8 mouse cellular contexts compared by ENCODE assay signal in genomic region chr6:48627511-48627924, GRCm38 (mm10). TPM values are rescaled to one million over a fixed set of nuclear protein-coding genes. Genes with fewer than 3 reads are reported as not detected.
DNase-seq lines count a peak whose midpoint lies in the region; ATAC-seq and TF ChIP-seq lines count a peak whose summit lies in the region.

No protein-coding gene starts in this region.

- intact Hi-C loops in heart, postnatal 14 days (cut with DNase I): no loop called here

- TF ChIP-seq EP300 in liver, postnatal 0 days (IDR thresholded peaks at IDR 0.05; ENCODE audit: low read depth): no peak

- no peaks in the 10 kb centered on the region for H3K36me3 ChIP-seq in intestine, embryonic 14.5 days (ENCODE audit: control insufficient read depth, insufficient read depth, low read length)
- no peaks in the 10 kb centered on the region for H3K36me3 ChIP-seq in liver, postnatal 0 days (replicated peaks; ENCODE audit: insufficient read depth, low read length)

- peak overlapping the region; percentile 33 for H3K27ac ChIP-seq in cortical plate, adult 2 months (ENCODE audit: insufficient read depth, low read length)
- H3K27ac ChIP-seq in intestine, embryonic 14.5 days (ENCODE audit: low read depth): no peak overlapping the region
- no peak overlapping the region for H3K27ac ChIP-seq in liver, postnatal 0 days (ENCODE audit: low read depth)

- peaks cover 35% of the 10 kb centered on the region for H3K27me3 ChIP-seq in intestine, embryonic 14.5 days (replicated peaks; ENCODE audit: control insufficient read depth, insufficient read depth, low read length)
- H3K27me3 ChIP-seq in liver, postnatal 0 days (ENCODE audit: insufficient read depth, low read length): peaks cover 20% of the 10 kb centered on the region

- DNase-seq in heart, adult 11 months: peak; percentile 89
- no peak for DNase-seq in heart, postnatal 14 days
- DNase-seq in intestine, embryonic 14.5 days (ENCODE audit: low spot score): peak; percentile 61
- no peak for DNase-seq in liver, postnatal 0 days
- no peak for DNase-seq in thymus, postnatal 25 days
- DNase-seq in right cerebral cortex, postnatal 25 days: no peak
- no peak for DNase-seq in layer of hippocampus, adult 18-20 months (ENCODE audit: low spot score in 2 of 2)

- TF ChIP-seq CTCF in cortical plate, adult 2 months (IDR thresholded peaks at IDR 0.05; ENCODE audit: extremely low read depth, insufficient read depth, low read length): no peak
- TF ChIP-seq CTCF in liver, postnatal 0 days (IDR thresholded peaks at IDR 0.05; ENCODE audit: low read depth): no peak

- H3K4me2 ChIP-seq in intestine, embryonic 14.5 days (ENCODE audit: low read length): peak overlapping the region; percentile 88
- H3K4me2 ChIP-seq in liver, postnatal 0 days (ENCODE audit: low read depth, low read length): peak overlapping the region; percentile 79

- no peaks in the 10 kb centered on the region for H3K9me3 ChIP-seq in intestine, embryonic 14.5 days (ENCODE audit: control insufficient read depth, low read length)
- H3K9me3 ChIP-seq in liver, postnatal 0 days (ENCODE audit: low read length): no peaks in the 10 kb centered on the region

- 4% methylated on average over 7 of the region's 7 CpGs for WGBS in intestine, embryonic 14.5 days
- 5% methylated on average over 7 of the region's 7 CpGs for WGBS in liver, postnatal 0 days (ENCODE audit: insufficient replicate concordance)

- no peak for TF ChIP-seq POLR2A in cortical plate, adult 2 months (IDR thresholded peaks at IDR 0.05; ENCODE audit: extremely low read depth, insufficient read depth, low read length)

- ATAC-seq in intestine, embryonic 14.5 days (replicated peaks; ENCODE audit: low FRiP score, low TSS enrichment, low read depth): no peak
- ATAC-seq in liver, postnatal 0 days: no peak

- peak overlapping the region; percentile 52 for H3K4me3 ChIP-seq in cortical plate, adult 2 months (ENCODE audit: insufficient read depth, low read length)
- peak overlapping the region; percentile 42 for H3K4me3 ChIP-seq in intestine, embryonic 14.5 days (ENCODE audit: low read depth, low read length)
- peak overlapping the region; percentile 42 for H3K4me3 ChIP-seq in liver, postnatal 0 days (ENCODE audit: low read depth, low read length)

- H3K9ac ChIP-seq in intestine, embryonic 14.5 days (ENCODE audit: low read length): no peak overlapping the region; the same call in 1 of the 2 replicates
- peak overlapping the region; percentile 46 for H3K9ac ChIP-seq in liver, postnatal 0 days (replicated peaks)

- peaks cover 9% of the 10 kb centered on the region; the same call in 1 of the 2 replicates for H3K4me1 ChIP-seq in cortical plate, adult 2 months (ENCODE audit: control insufficient read depth, insufficient read depth, low read length)
- 0 out of 2 replicates have a peak, but pooled peaks cover 5% of the 10 kb centered on the region for H3K4me1 ChIP-seq in intestine, embryonic 14.5 days (replicated peaks; ENCODE audit: control insufficient read depth, insufficient read depth, low read length)
- peaks cover 16% of the 10 kb centered on the region for H3K4me1 ChIP-seq in liver, postnatal 0 days (ENCODE audit: insufficient read depth)

RNA-seq across cellular contexts. Expression of gene AI854703, which starts 1.0 kb away (rescaled TPM):
- total RNA-seq in heart, postnatal 14 days (2021): under 1 TPM; 0.24 to 0.67 TPM
- polyA plus RNA-seq in cortical plate, adult 2 months (2012; rRNA removed): 28.3 and 28.4 TPM in 2 replicates
- 0.70 and 1.0 TPM in 2 replicates for polyA plus RNA-seq in intestine, embryonic 14.5 days (2014; fragmentation: Nextera tagmentation; extraction: Ambion mirVana)
- 0.16 and 0.20 TPM in 2 replicates for polyA plus RNA-seq in liver, postnatal 0 days (2015; fragmentation: Nextera tagmentation; extraction: Ambion mirVana)
- 10 to 100 TPM; 13.4 to 13.6 TPM for total RNA-seq in layer of hippocampus, adult 18-20 months (2021)

RNA-seq across cellular contexts. Expression of gene Gimap8, which starts 19.5 kb away (rescaled TPM):
- total RNA-seq in heart, postnatal 14 days (2021): 10 to 100 TPM in 1 of 2 experiments, 1 to 10 TPM in 1; 8.6 to 11.0 TPM
- 1.2 and 1.9 TPM in 2 replicates for polyA plus RNA-seq in cortical plate, adult 2 months (2012; rRNA removed)
- 0.73 and 0.77 TPM in 2 replicates for polyA plus RNA-seq in intestine, embryonic 14.5 days (2014; fragmentation: Nextera tagmentation; extraction: Ambion mirVana)
- 1.1 TPM in 2 replicates for polyA plus RNA-seq in liver, postnatal 0 days (2015; fragmentation: Nextera tagmentation; extraction: Ambion mirVana)
- under 1 TPM; 0.77 to 0.81 TPM for total RNA-seq in layer of hippocampus, adult 18-20 months (2021)

RNA-seq across cellular contexts. Expression of gene Zfp775, which starts 25.7 kb away (rescaled TPM):
- total RNA-seq in heart, postnatal 14 days (2021): 1 to 10 TPM; 8.2 to 8.3 TPM
- polyA plus RNA-seq in cortical plate, adult 2 months (2012; rRNA removed): 6.8 and 6.9 TPM in 2 replicates
- 7.4 and 8.3 TPM in 2 replicates for polyA plus RNA-seq in intestine, embryonic 14.5 days (2014; fragmentation: Nextera tagmentation; extraction: Ambion mirVana)
- 0.93 and 1.8 TPM in 2 replicates for polyA plus RNA-seq in liver, postnatal 0 days (2015; fragmentation: Nextera tagmentation; extraction: Ambion mirVana)
- total RNA-seq in layer of hippocampus, adult 18-20 months (2021): 1 to 10 TPM; 7.1 to 8.2 TPM

RNA-seq across cellular contexts. Expression of gene Gm44965, which starts 33.8 kb away (rescaled TPM):
- not detected for total RNA-seq in heart, postnatal 14 days (2021)
- 0.56 TPM in 1 of 2 replicates, not detected in the other for polyA plus RNA-seq in cortical plate, adult 2 months (2012; rRNA removed)
- polyA plus RNA-seq in intestine, embryonic 14.5 days (2014; fragmentation: Nextera tagmentation; extraction: Ambion mirVana): not detected in 2 replicates
- not detected in 2 replicates for polyA plus RNA-seq in liver, postnatal 0 days (2015; fragmentation: Nextera tagmentation; extraction: Ambion mirVana)
- not detected for total RNA-seq in layer of hippocampus, adult 18-20 months (2021)

RNA-seq across cellular contexts. Expression of gene Repin1, which starts 33.8 kb away (rescaled TPM):
- total RNA-seq in heart, postnatal 14 days (2021): 10 to 100 TPM; 24.0 to 27.5 TPM
- polyA plus RNA-seq in cortical plate, adult 2 months (2012; rRNA removed): 81.8 and 96.1 TPM in 2 replicates
- polyA plus RNA-seq in intestine, embryonic 14.5 days (2014; fragmentation: Nextera tagmentation; extraction: Ambion mirVana): 28.4 and 29.5 TPM in 2 replicates
- 14.4 and 14.8 TPM in 2 replicates for polyA plus RNA-seq in liver, postnatal 0 days (2015; fragmentation: Nextera tagmentation; extraction: Ambion mirVana)
- 10 to 100 TPM; 48.0 to 51.0 TPM for total RNA-seq in layer of hippocampus, adult 18-20 months (2021)

Comparison
In these comparisons a context has a peak if more than half of its experiments do, and no peak if none do; other contexts are left out.
1. DNase-seq: peak in heart, adult 11 months (single experiment) and intestine, embryonic 14.5 days (single experiment); none in heart, postnatal 14 days (0 of 2), liver, postnatal 0 days (single experiment), thymus, postnatal 25 days (single experiment), right cerebral cortex, postnatal 25 days (single experiment) and layer of hippocampus, adult 18-20 months (0 of 2).
2. RNA of gene AI854703, which starts 1.0 kb away (polyA plus RNA-seq): 28.3 to 28.4 TPM in cortical plate, adult 2 months; 0.70 to 1.0 TPM in intestine, embryonic 14.5 days and 0.16 to 0.20 TPM in liver, postnatal 0 days; every median in the first group is over 10 times any median in the second.
3. Peak in every context shown above with its lines, with median percentiles within 50 percentile points of each other: H3K4me3 ChIP-seq.